In genomic region chr8:70466771-70467170, GRCm38 (mm10) we compare ENCODE assay signal across 12 mouse cellular contexts. TPM values are rescaled to one million over a fixed set of nuclear protein-coding genes. Genes with fewer than 3 reads are reported as not detected.
DNase-seq lines count a peak whose midpoint lies in the region; ATAC-seq and TF ChIP-seq lines count a peak whose summit lies in the region.
"Had no signal": no experiment of that assay in that cellular context is flagged by ENCODE, and none has a peak within 500 bp of the region (broad histone marks: within the 10 kb centered on the region; RNA-seq: fewer than 3 reads in every experiment).

No protein-coding gene starts in this region.

- no peak for TF ChIP-seq POLR2A in bone marrow, adult 2 months (IDR thresholded peaks at IDR 0.05; ENCODE audit: borderline replicate concordance, control insufficient read depth, low read depth, low read length)
- no peak for TF ChIP-seq POLR2A in heart, adult 2 months (IDR thresholded peaks at IDR 0.05; ENCODE audit: insufficient read depth, low read depth, low read length)

- intact Hi-C loops in heart, adult 2 months (cut with DNase I) = no loop called here

- 70% methylated on average over 11 of the region's 11 CpGs for WGBS in forebrain, embryonic 10.5 days
- WGBS in forebrain, embryonic 14.5 days = 83% methylated on average over 11 of the region's 11 CpGs
- WGBS in bone marrow, adult 2 months = 91% methylated on average over 11 of the region's 11 CpGs
- WGBS in heart, adult 2 months = 27% methylated on average over 11 of the region's 11 CpGs

- ATAC-seq in forebrain, embryonic 14.5 days = no peak

- peaks cover 13% of the 10 kb centered on the region for H3K36me3 ChIP-seq in forebrain, embryonic 10.5 days (replicated peaks)
- H3K36me3 ChIP-seq in forebrain, embryonic 14.5 days (ENCODE audit: control insufficient read depth, insufficient read depth, low read length) = no peaks in the 10 kb centered on the region
- H3K36me3 ChIP-seq in heart, adult 2 months (ENCODE audit: control insufficient read depth, insufficient read depth, low read length) = no peaks in the 10 kb centered on the region

- H3K27me3 ChIP-seq in forebrain, embryonic 10.5 days (ENCODE audit: poor library complexity, severe bottlenecking) = no peaks in the 10 kb centered on the region
- H3K27me3 ChIP-seq in forebrain, embryonic 14.5 days (replicated peaks; ENCODE audit: control insufficient read depth, insufficient read depth, low read length) = no peaks in the 10 kb centered on the region
- H3K27me3 ChIP-seq in heart, adult 2 months (ENCODE audit: control insufficient read depth, insufficient read depth, low read length) = no peaks in the 10 kb centered on the region
- H3K27me3 ChIP-seq: lung, embryonic 15.5 days had no signal

- no peaks in the 10 kb centered on the region for H3K9me3 ChIP-seq in forebrain, embryonic 10.5 days
- no peaks in the 10 kb centered on the region for H3K9me3 ChIP-seq in forebrain, embryonic 14.5 days (replicated peaks; ENCODE audit: control insufficient read depth, low read length)
- H3K9me3 ChIP-seq: lung, embryonic 15.5 days had no signal

- DNase-seq in forebrain, embryonic 10.5 days (ENCODE audit: extremely low spot score, low spot score) = no peak
- DNase-seq in forebrain, embryonic 14.5 days (ENCODE audit: low spot score) = no peak
- DNase-seq in heart, adult 2 months = peak; percentile 78 to 80
- DNase-seq in kidney, postnatal 14 days = peak; percentile 61
- DNase-seq in adrenal gland, adult 18-20 months (ENCODE audit: low spot score in 2 of 2) = no peak
- DNase-seq in spleen, postnatal 10 days (ENCODE audit: low spot score in 2 of 2) = no peak
- DNase-seq in embryo, embryonic 11 days = no peak
- DNase-seq: cerebellum, adult 9-11 months; layer of hippocampus, adult 9-11 months; right cerebral cortex, postnatal 4 days had no signal

- no peak overlapping the region for H3K4me2 ChIP-seq in forebrain, embryonic 14.5 days (ENCODE audit: low read length)
- H3K4me2 ChIP-seq: lung, embryonic 15.5 days had no signal

- H3K27ac ChIP-seq in forebrain, embryonic 10.5 days = peak overlapping the region; percentile 31
- H3K27ac ChIP-seq in forebrain, embryonic 14.5 days (ENCODE audit: low read depth, low read length) = no peak overlapping the region
- H3K27ac ChIP-seq in bone marrow, adult 2 months (ENCODE audit: control insufficient read depth, insufficient read depth, low read depth, low read length, poor library complexity) = peak overlapping the region; percentile 22; the same call in 1 of the 2 replicates
- peak overlapping the region; percentile 71 for H3K27ac ChIP-seq in heart, adult 2 months
- H3K27ac ChIP-seq: lung, embryonic 15.5 days had no signal

- no peak for TF ChIP-seq CTCF in bone marrow, adult 2 months (IDR thresholded peaks at IDR 0.05; ENCODE audit: control insufficient read depth, insufficient read depth, low read length)
- no peak for TF ChIP-seq CTCF in heart, adult 2 months (IDR thresholded peaks at IDR 0.05)

- peaks cover 46% of the 10 kb centered on the region for H3K4me1 ChIP-seq in forebrain, embryonic 10.5 days
- no peaks in the 10 kb centered on the region for H3K4me1 ChIP-seq in forebrain, embryonic 14.5 days (ENCODE audit: control insufficient read depth, insufficient read depth, low read length)
- H3K4me1 ChIP-seq in bone marrow, adult 2 months (ENCODE audit: control insufficient read depth, insufficient read depth, low read length) = no peaks in the 10 kb centered on the region
- H3K4me1 ChIP-seq in heart, adult 2 months (ENCODE audit: control insufficient read depth, insufficient read depth, low read length) = peaks cover 39% of the 10 kb centered on the region

- no peak overlapping the region for H3K9ac ChIP-seq in forebrain, embryonic 14.5 days (ENCODE audit: low read length)
- peak overlapping the region; percentile 9; the same call in 1 of the 2 replicates for H3K9ac ChIP-seq in heart, adult 2 months (ENCODE audit: low read depth, low read length)
- H3K9ac ChIP-seq: lung, embryonic 15.5 days had no signal

- no peak overlapping the region for H3K4me3 ChIP-seq in forebrain, embryonic 10.5 days
- no peak overlapping the region for H3K4me3 ChIP-seq in forebrain, embryonic 14.5 days (ENCODE audit: low read depth, low read length)
- no peak overlapping the region for H3K4me3 ChIP-seq in bone marrow, adult 2 months (replicated peaks; ENCODE audit: control insufficient read depth, low read depth, low read length)
- peak overlapping the region; percentile 27; the same call in 1 of the 2 replicates for H3K4me3 ChIP-seq in heart, adult 2 months
- H3K4me3 ChIP-seq: lung, embryonic 15.5 days had no signal

- H3K79me2 ChIP-seq in heart, adult 2 months (replicated peaks; ENCODE audit: control insufficient read depth, insufficient read depth, low read length) = no peaks in the 10 kb centered on the region; the same call in 1 of the 2 replicates

- TF ChIP-seq EP300 in heart, adult 2 months (IDR thresholded peaks at IDR 0.05; ENCODE audit: insufficient read depth, low read depth, low read length) = no peak

RNA-seq across cellular contexts. Expression of gene Klhl26, which starts 10.0 kb away (rescaled TPM):
- 19.9 and 20.2 TPM in 2 replicates for polyA plus RNA-seq in forebrain, embryonic 10.5 days (2016; fragmentation: Nextera tagmentation; extraction: Ambion mirVana)
- 19.3 and 19.6 TPM in 2 replicates for polyA plus RNA-seq in forebrain, embryonic 14.5 days (2014; fragmentation: Nextera tagmentation; extraction: Ambion mirVana)
- 7.1 and 11.0 TPM in 2 replicates for polyA plus RNA-seq in bone marrow, adult 2 months (2011; ENCODE audit: insufficient read depth, insufficient read length, low replicate concordance, missing spikeins)
- total RNA-seq in heart, adult 2 months (2021) = 1 to 10 TPM; 8.1 to 8.6 TPM
- polyA plus RNA-seq in heart, adult 2 months (2012; rRNA removed) = 18.8 and 21.2 TPM in 2 replicates
- 10 to 100 TPM; 26.0 to 27.0 TPM for total RNA-seq in adrenal gland, adult 18-20 months (2021)

RNA-seq across cellular contexts. Expression of gene Tmem59l, which starts 20.4 kb away (rescaled TPM):
- 16.7 and 19.5 TPM in 2 replicates for polyA plus RNA-seq in forebrain, embryonic 10.5 days (2016; fragmentation: Nextera tagmentation; extraction: Ambion mirVana)
- 84.4 and 87.4 TPM in 2 replicates for polyA plus RNA-seq in forebrain, embryonic 14.5 days (2014; fragmentation: Nextera tagmentation; extraction: Ambion mirVana)
- 1.3 TPM in 1 of 2 replicates, not detected in the other for polyA plus RNA-seq in bone marrow, adult 2 months (2011; ENCODE audit: insufficient read depth, insufficient read length, low replicate concordance, missing spikeins)
- not detected for total RNA-seq in heart, adult 2 months (2021)
- polyA plus RNA-seq in heart, adult 2 months (2012; rRNA removed) = 0.21 and 0.53 TPM in 2 replicates
- 10 to 100 TPM; 20.4 to 26.4 TPM for total RNA-seq in adrenal gland, adult 18-20 months (2021)

RNA-seq across cellular contexts. Expression of gene Crlf1, which starts 26.2 kb away (rescaled TPM):
- 34.1 and 48.4 TPM in 2 replicates for polyA plus RNA-seq in forebrain, embryonic 10.5 days (2016; fragmentation: Nextera tagmentation; extraction: Ambion mirVana)
- polyA plus RNA-seq in forebrain, embryonic 14.5 days (2014; fragmentation: Nextera tagmentation; extraction: Ambion mirVana) = 1.7 and 3.2 TPM in 2 replicates
- polyA plus RNA-seq in bone marrow, adult 2 months (2011; ENCODE audit: insufficient read depth, insufficient read length, low replicate concordance, missing spikeins) = 3.7 and 5.5 TPM in 2 replicates
- total RNA-seq in heart, adult 2 months (2021) = under 1 TPM; 0.68 to 0.89 TPM
- polyA plus RNA-seq in heart, adult 2 months (2012; rRNA removed) = 0.38 and 2.3 TPM in 2 replicates
- total RNA-seq in adrenal gland, adult 18-20 months (2021) = 1 to 10 TPM in 1 of 2 experiments, under 1 TPM in 1; 0.74 to 1.6 TPM

RNA-seq across cellular contexts. Expression of gene Crtc1, which starts 27.4 kb away (rescaled TPM):
- 14.8 and 16.4 TPM in 2 replicates for polyA plus RNA-seq in forebrain, embryonic 10.5 days (2016; fragmentation: Nextera tagmentation; extraction: Ambion mirVana)
- 23.9 and 30.7 TPM in 2 replicates for polyA plus RNA-seq in forebrain, embryonic 14.5 days (2014; fragmentation: Nextera tagmentation; extraction: Ambion mirVana)
- 5.0 and 6.1 TPM in 2 replicates for polyA plus RNA-seq in bone marrow, adult 2 months (2011; ENCODE audit: insufficient read depth, insufficient read length, low replicate concordance, missing spikeins)
- total RNA-seq in heart, adult 2 months (2021) = 1 to 10 TPM; 7.4 to 8.1 TPM
- 13.7 and 14.9 TPM in 2 replicates for polyA plus RNA-seq in heart, adult 2 months (2012; rRNA removed)
- 10 to 100 TPM; 19.3 to 22.3 TPM for total RNA-seq in adrenal gland, adult 18-20 months (2021)

RNA-seq across cellular contexts. Expression of gene Rex1bd, which starts 39.8 kb away (rescaled TPM):
- 126 and 136 TPM in 2 replicates for polyA plus RNA-seq in forebrain, embryonic 10.5 days (2016; fragmentation: Nextera tagmentation; extraction: Ambion mirVana)
- 174 and 199 TPM in 2 replicates for polyA plus RNA-seq in forebrain, embryonic 14.5 days (2014; fragmentation: Nextera tagmentation; extraction: Ambion mirVana)
- 46.9 and 63.6 TPM in 2 replicates for polyA plus RNA-seq in bone marrow, adult 2 months (2011; ENCODE audit: insufficient read depth, insufficient read length, low replicate concordance, missing spikeins)
- 100 to 1,000 TPM; 111 to 118 TPM for total RNA-seq in heart, adult 2 months (2021)
- polyA plus RNA-seq in heart, adult 2 months (2012; rRNA removed) = 129 and 145 TPM in 2 replicates
- total RNA-seq in adrenal gland, adult 18-20 months (2021) = 100 to 1,000 TPM; 155 to 174 TPM

Comparison
In these comparisons a context has a peak if more than half of its experiments do, and no peak if none do; other contexts are left out.
1. DNase-seq: peak in heart, adult 2 months (2 of 2) and kidney, postnatal 14 days (single experiment); none in forebrain, embryonic 10.5 days (single experiment), forebrain, embryonic 14.5 days (single experiment), adrenal gland, adult 18-20 months (0 of 2), spleen, postnatal 10 days (0 of 2) and embryo, embryonic 11 days (single experiment).